Mouse (Mus musculus) right cerebral cortex, postnatal 4 days (tissue): ENCODE measurements around the gene Vamp2.

Experiments used
- DNase-seq: peaks from one replicate; pipeline ENCODE4 v3.0.0-alpha.2; 2022

The Vamp2 gene

DNA sequence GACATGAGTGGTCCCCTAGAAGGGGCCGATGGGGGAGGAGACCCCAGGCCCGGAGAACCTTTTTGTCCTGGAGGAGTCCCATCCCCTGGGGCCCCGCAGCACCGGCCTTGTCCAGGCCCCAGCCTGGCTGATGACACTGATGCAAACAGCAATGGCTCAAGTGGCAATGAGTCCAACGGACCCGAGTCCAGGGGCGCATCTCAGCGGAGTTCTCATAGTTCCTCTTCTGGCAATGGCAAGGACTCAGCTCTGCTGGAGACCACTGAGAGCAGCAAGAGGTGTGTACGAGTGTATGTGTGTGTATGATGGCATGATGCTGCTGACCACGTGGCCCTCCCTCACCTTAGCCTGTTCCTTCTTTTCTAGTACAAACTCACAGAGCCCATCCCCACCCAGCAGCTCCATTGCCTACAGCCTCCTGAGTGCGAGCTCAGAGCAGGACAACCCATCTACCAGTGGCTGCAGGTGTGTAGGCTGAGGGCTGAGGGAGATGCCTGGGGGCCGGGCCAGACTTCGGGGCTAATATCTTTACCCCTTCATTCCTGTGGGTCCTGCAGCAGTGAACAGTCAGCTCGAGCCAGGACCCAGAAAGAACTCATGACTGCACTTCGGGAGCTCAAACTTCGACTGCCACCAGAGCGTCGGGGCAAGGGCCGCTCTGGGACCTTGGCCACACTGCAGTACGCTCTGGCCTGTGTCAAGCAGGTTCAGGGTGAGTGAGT lies 12.5 kb downstream of the Vamp2 start:
- DNase-seq = peak; percentile 4

DNA sequence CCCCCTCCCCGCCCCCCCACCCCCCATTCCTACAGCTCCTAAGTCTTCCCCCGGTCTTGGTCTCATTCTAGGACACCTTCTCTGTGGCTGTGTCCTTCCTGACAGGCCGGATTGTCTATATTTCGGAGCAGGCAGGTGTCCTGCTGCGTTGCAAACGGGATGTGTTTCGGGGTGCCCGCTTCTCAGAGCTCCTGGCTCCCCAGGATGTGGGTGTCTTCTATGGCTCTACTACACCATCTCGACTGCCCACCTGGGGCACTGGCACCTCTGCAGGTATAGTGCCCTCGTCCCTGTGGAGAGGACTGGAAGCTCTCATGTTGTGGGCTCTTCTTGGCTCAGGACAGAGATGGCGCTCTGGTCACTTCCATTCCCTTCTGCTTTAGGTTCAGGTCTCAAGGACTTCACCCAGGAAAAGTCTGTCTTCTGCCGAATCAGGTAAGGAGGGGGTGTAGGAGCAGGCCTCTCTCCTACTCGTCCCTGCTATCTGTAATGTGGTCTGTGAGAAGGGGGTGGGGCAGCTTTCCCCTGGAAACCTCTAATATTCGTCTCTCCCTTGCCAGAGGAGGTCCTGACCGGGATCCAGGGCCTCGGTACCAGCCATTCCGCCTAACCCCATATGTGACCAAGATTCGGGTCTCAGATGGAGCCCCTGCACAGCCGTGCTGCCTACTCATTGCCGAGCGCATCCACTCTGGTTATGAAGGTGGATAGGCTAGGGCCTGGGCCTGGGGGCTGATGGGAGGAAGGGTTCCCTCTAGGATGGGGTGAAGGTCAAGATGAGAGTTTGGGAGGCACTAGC lies 13.5 kb downstream of the Vamp2 start:
- DNase-seq = no peak

DNA sequence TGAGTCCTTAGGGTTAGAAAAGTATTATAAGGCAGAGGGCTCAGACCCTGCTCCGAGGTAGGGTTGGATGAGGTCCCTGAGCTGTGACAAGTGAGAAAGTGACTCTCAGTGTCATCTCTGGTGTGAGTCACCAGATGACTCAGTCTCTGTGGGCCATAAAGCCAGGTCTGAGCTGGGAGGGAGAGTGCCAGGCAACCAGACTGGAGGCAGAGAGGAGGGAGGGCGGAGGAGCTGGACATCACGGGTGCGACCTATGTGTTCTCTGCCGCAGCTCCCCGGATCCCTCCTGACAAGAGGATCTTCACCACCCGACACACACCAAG lies 14.1 kb downstream of the Vamp2 start:
- no peak for DNase-seq

DNA sequence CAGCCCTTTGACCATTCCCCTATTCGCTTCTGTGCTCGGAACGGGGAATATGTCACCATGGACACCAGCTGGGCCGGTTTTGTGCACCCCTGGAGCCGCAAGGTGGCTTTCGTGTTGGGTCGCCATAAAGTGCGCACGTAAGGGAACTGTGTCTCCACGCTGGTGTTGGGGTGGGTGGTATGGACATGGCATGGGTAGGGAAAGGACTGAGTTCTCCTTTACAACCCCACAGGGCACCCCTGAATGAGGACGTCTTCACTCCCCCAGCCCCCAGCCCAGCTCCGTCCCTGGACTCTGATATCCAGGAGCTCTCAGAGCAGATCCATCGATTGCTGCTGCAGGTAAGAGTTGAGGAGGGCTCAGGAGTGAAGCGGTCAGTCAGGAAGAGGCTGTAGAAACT lies 14.8 kb downstream of the Vamp2 start:
- DNase-seq = no peak

DNA sequence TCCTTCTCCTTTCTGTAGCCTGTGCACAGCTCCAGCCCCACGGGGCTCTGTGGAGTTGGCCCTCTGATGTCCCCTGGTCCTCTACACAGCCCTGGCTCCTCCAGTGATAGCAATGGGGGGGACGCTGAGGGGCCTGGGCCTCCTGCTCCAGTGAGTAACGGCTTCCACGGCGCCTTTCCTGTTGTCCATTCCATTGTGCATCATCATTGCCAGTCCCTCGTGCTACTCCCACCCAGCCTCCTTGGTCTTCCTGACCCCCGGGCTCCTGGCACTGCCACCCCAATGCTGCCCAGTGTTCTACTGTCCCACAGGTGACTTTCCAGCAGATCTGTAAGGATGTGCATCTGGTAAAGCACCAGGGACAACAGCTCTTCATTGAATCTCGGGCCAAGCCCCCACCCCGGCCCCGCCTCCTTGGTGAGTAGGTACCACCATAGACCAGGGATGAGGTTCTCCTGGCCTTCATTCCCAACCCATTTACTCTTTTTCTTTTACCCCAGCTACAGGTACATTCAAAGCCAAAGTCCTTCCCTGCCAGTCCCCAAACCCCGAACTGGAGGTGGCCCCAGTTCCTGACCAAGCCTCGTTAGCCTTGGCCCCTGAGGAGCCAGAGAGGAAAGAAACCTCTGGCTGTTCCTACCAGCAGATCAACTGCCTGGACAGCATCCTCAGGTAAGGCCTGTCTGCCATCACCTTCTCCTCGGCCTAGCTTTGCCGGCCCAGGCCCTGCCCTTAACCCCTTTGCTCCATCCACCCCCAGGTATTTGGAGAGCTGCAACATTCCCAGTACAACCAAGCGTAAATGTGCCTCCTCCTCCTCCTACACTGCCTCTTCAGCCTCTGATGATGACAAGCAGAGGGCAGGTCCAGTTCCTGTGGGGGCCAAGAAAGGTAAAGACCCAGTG lies 15.5 kb downstream of the Vamp2 start:
- peak; percentile 2 for DNase-seq

DNA sequence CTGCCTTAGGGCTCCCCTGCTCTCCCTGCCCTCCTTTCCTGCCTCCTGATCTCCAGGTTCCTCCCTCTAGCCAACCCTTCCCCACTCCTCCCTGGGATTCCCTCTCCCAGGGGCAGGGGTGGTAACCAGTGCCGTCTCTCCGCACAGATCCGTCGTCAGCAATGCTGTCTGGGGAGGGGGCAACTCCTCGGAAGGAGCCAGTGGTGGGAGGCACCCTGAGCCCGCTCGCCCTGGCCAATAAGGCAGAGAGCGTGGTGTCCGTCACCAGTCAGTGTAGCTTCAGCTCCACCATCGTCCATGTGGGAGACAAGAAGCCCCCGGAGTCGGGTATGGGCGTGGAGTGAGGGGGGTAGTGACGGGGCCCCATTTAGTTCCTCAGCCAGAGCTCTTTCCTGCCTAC lies 16.2 kb downstream of the Vamp2 start:
- no peak for DNase-seq

DNA sequence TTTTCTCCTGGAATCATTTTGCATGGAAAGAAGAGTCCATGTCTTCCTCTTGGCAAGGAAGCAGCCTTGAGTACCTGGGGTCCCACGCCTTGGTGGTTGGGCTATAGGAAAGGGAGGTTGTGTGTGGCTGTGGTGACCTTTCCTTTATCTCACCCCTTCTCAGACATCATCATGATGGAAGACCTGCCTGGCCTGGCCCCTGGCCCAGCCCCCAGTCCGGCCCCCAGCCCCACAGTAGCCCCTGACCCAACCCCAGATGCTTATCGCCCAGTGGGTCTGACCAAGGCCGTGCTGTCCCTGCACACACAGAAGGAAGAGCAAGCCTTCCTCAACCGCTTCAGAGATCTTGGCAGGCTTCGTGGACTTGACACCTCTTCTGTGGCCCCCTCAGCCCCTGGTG lies 16.9 kb downstream of the Vamp2 start:
- DNase-seq = peak; percentile 2

DNA sequence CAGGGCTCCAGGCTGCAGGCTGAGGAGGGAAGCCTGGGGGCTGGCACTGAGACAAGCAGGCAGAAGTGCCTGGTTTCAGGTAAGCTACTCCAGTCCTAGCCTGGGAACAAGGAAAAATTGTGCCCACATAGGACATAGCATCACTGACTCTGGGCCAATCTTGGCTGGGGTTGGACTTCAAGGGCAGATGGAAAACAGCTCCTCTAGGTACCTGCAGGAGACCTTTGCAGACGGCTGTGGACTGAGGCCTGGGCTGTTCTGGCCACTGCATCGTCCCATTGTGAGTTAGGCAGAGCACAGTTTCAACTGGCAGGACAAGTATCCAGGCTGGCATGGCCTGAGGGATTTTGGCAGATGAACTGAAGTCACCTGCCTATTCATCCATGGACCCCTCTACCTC lies 17.5 kb downstream of the Vamp2 start:
- no peak for DNase-seq

DNA sequence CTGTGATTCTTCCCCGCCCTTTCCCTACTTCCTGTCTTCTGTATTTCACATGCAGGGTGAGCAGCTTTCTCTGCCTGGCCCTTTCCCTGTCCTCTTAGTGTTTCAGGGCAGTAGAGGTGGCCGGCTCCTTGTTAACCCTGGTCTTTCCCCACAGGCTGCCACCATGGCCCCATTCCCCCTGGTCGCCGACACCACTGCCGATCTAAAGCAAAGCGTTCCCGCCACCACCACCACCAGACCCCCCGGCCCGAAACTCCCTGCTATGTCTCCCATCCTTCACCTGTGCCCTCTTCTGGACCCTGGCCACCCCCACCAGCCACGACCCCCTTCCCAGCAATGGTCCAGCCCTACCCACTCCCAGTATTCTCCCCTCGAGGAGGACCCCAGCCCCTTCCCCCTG lies 18.0 kb downstream of the Vamp2 start:
- peak; percentile 2 for DNase-seq

DNA sequence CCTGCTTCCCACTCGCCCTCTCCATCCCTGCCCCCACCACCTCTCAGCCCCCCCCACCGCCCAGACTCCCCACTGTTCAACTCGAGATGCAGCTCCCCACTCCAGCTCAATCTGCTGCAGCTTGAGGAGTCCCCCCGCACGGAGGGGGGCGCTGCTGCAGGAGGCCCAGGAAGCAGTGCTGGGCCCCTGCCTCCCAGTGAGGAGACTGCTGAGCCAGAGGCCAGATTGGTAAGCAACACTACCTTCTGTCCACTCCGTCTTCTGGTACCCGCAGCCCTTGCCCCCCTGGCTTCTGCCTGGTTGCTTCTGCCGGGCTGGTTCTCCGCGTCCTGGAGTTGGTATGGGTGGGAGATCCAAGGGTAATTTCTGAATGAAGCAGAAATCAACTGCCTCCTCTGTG lies 18.6 kb downstream of the Vamp2 start:
- peak; percentile 3 for DNase-seq

DNA sequence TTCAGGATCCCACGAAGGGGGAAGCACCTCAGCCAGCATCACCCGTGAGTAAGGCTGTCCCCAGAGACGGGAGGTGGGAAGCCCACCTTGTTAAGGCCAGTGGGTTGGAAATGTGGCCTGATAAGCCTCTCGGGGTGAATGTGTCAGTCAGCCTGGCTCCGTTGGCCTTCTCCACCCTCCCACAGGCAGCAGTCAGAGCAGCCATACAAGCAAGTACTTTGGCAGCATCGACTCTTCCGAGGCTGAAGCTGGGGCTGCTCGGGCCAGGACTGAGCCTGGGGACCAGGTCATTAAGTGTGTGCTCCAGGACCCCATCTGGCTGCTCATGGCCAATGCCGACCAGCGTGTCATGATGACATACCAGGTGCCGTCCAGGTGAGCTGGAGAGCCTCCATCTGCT lies 19.4 kb downstream of the Vamp2 start:
- no peak for DNase-seq

DNA sequence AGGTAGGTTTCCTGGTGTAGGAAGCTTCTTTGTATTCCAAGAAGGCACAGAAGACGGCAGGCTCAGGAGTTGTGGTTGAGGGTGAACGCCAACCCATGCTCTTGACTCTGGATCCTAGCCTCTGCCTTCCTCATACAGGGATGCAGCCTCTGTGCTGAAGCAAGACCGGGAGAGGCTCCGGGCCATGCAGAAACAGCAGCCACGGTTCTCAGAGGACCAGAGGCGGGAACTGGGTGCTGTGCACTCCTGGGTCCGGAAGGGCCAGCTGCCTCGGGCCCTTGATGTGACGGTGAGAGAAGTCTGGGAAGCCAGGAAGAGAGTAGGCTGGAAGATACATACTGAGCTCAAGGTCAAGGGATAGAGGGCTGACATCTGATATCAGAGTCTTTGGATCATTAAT lies 19.9 kb downstream of the Vamp2 start:
- no peak for DNase-seq

DNA sequence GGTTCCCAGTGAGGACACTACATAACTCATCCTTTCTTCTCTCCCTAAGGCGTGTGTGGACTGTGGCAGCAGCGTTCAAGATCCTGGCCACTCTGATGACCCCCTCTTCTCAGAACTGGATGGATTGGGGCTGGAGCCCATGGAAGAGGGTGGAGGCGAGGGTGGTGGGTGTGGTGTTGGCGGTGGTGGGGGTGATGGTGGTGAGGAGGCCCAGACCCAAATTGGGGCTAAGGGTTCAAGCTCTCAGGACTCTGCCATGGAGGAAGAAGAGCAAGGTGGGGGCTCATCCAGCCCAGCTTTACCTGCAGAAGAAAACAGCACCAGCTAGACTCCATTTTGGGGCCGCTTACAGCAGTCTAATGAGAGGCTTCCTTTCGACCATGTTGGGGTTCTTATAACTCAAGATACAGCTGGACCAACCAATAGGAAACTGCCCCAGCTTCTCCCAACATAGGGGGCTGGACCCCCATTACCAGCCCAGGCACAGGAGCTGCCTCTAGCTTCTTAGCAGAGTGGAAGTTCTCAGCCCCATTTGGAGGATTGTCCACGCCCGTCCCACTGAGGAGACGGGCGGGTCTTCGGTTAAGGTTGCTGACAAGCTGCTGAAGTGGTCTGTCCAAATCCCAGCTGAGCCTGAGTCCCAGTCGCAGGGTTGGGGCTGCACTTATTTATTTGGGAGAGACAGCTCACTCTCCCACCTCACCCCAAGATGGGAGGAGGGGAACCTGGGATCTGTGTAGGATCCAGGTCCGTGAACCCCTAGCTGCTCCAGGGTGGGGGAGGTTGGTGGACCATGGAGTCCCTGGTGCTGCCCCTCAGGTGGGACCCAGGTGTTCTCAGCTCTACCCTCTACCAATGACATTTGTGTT lies 21.0 kb downstream of the Vamp2 start:
- DNase-seq = no peak

DNA sequence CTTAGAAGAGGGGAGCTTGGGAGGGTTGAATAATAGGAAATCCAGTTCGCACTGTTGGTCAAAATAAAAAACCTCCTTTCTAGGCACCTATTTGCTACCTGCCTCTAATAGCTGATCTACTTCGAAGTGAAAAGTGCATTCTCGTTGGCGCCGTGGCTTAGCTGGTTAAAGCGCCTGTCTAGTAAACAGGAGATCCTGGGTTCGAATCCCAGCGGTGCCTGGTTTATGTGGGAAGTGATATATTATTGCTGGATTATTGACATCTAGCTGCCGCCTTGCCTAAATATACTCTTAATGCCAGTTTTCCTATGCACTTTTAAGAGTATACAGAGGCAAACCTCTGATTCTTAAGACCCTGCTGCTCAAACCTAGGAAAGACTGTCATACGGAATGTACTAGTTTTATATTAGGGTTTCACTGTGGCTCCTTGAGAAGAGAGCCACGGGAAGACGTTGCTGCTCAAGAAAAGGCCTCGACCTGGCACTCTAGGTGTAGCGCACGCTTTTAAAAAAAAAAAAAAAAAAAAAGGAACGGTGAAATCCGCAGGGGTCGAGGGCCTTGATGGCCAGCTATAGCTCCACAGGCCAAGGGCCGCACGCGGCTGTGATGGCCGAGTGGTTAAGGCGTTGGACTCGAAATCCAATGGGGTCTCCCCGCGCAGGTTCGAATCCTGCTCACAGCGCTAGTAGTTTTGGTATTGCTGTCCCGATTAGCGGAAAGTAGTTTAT lies 22.2 kb downstream of the Vamp2 start:
- peak; percentile 98 for DNase-seq

DNA sequence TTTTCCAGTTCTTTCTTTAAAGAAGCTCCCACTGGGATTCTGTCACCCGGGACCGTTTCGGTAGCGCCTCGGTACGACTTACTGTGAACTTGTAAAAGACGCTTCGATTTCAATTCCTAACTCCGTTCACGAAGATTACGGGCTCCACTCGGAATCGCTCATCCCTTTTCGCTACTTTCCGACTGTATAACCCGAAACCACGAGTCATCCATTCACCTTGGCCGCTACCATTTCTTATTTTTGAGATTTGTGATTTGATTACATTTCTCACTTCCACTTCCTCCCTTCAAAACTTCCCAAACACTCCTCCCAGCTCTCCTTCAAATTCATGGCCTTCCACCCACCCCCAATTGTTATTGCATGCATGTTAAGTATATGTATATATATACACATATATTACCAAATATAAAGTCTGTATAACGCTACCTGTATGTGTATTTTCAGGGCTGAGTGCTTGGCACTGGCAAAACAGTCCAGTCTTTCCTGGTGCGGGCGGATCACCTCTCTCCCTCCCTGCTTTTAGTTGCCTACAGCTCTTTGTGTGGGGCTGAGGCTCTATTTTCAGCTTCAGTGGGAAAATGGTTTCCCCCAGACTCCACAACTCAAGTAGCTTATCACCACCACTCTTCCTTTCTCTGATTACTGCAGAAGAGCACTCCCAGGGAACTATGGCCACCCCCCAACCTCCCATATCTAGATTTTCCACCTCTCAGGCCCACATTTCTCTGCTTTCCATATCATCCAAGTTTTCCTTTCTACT lies 22.9 kb downstream of the Vamp2 start:
- no peak for DNase-seq

DNA sequence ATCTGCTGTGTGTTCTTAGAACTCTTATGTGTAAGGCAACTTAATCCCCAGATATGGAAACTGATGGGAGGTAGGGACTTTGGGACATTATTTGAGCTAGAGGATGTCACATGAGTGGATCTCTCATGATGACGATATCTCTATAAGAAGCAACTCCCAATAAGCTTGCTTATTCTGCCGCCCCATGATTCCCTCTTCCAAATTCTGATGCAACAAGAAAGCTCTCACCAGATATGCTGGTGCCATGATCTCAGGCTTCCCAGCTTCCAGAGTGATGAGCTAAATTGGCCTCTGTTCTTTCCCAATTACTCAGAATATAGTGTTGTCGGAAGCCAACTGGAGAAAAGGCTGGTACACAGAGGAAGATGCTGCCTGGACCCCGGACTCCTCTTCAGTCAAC lies 23.6 kb downstream of the Vamp2 start:
- DNase-seq = no peak

DNA sequence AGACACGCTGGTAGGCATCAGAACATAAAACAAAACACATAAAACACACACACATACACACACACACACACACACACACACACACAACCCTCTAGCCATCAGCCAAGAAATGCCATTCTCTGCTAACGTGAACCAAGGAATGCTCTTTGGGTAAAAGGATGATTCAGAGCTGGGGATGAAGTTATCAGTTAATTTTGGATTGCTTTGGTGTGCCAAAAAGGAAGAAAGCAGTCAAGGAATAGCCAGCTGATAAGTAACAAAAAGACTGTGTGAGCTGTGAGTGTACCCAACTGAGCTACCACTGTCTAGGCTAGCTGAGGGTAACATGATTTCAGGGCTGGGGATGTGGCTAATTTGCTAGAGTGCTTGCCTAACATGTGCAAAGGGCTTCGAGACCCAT lies 25.7 kb downstream of the Vamp2 start:
- DNase-seq = no peak

DNA sequence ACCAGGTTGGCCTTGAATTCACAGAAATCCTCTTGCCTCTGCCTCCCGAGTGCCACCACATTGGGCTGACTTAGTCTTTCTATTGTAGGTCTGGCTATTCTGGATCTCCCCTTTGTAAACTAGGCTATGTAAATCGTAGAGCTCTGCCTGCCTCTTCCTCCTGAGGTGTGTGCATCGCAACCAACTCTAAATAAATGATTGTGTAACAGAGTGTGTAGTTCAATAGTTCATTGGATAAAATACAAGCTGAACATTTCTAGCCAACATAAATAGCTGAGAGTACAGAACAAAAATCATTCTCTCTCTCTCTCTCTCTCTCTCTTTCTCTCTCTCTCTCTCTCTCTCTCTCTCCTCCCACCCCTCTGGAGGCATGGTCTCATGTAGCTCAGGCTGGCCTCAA lies 26.3 kb downstream of the Vamp2 start:
- DNase-seq = no peak

DNA sequence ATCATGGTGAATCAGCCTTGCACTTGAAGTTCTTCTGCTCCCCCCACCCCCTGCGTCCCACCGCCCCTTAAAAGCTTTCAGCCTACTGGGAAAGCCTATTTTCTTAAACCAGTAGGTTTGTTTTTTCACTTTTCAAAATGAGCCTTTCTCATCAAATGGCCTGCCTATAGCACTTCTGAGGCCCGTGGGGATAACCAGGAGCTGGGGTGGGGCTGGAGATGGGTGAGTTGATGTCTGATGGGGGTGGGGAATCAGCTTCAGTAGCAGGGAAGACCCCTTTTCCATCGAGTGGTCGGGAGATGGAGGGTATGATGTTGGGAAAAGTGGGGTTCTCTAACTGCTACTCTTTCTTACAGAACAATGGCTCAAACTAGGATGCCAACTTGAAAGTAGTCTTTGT lies 28.6 kb downstream of the Vamp2 start:
- no peak for DNase-seq

DNA sequence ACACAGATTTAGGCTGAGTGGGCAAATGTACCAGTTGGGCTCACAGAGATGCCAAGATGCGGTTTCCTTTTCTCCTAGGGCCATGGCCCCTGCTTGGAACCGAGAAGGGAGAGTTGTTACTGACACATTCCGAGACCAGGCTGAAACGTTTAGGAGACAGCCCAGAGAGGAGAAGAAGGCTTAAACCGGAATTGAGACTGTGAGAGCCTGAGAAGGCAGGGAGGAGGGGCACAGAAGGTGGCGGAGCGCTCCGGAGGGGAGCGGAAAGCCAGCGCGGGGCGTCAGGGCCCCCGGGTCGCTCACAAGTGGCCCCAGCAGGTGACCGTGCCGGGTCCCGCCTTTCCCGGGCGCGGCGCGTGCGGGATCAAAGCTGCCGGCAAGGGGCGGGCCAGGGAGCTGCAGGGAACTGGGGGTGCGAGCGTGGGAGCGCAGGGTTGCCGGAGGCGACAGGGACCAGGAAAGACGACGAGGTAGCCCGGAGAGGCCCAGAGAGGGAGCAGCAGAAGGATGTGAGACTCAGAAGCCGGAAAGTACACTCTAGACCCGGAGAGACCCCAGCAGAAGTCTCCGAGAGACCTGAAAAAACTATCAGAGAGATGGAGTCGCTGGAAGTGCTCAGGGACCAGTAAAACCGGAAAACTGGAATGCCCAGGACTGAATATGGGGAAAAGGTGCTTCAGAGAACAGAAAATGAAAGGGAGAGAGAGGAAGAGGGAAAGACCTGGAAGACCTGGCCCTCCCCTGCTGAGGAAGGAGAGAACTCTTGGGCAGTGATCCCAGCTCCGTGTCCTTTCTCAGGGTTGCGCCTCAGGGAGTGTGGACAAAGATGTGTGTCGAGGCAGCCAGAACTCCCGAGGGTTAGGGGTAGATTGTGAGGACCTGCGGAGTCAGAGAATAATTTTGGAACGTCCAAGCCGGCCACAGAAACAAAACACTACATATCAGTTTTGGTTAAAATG lies 29.7 kb downstream of the Vamp2 start:
- DNase-seq = peak; percentile 49
